In genomic region chr10:45098751-45099150, GRCm38 (mm10) we compare ENCODE assay signal across 8 mouse cellular contexts. TPM values are rescaled to one million over a fixed set of nuclear protein-coding genes. Genes with fewer than 3 reads are reported as not detected.
DNase-seq lines count a peak whose midpoint lies in the region; ATAC-seq and TF ChIP-seq lines count a peak whose summit lies in the region.

No protein-coding gene starts in this region.

- no peak overlapping the region for H3K4me3 ChIP-seq in kidney, embryonic 15.5 days (replicated peaks)
- H3K4me3 ChIP-seq in stomach, postnatal 0 days (ENCODE audit: low read depth, low read length): no peak overlapping the region

- H3K9me3 ChIP-seq in kidney, embryonic 15.5 days (replicated peaks): no peaks in the 10 kb centered on the region
- H3K9me3 ChIP-seq in stomach, postnatal 0 days (ENCODE audit: control insufficient read depth, low read length): no peaks in the 10 kb centered on the region

- TF ChIP-seq EP300 in stomach, postnatal 0 days (optimal IDR thresholded peaks at IDR 0.05): no peak

- TF ChIP-seq CTCF in stomach, postnatal 0 days (IDR thresholded peaks at IDR 0.05; ENCODE audit: low read depth): peak; percentile 61

- no peak overlapping the region for H3K9ac ChIP-seq in kidney, embryonic 15.5 days
- no peak overlapping the region for H3K9ac ChIP-seq in stomach, postnatal 0 days (ENCODE audit: low read length)

- H3K27me3 ChIP-seq in kidney, embryonic 15.5 days: no peaks in the 10 kb centered on the region
- no peaks in the 10 kb centered on the region for H3K27me3 ChIP-seq in stomach, postnatal 0 days (ENCODE audit: control insufficient read depth, insufficient read depth, low read length)

- no peak overlapping the region for H3K27ac ChIP-seq in kidney, embryonic 15.5 days
- H3K27ac ChIP-seq in stomach, postnatal 0 days (replicated peaks): no peak overlapping the region

- H3K36me3 ChIP-seq in kidney, embryonic 15.5 days: peaks cover 73% of the 10 kb centered on the region
- H3K36me3 ChIP-seq in stomach, postnatal 0 days (ENCODE audit: control insufficient read depth, insufficient read depth, low read length): 0 out of 2 replicates have a peak, but pooled peaks cover 3% of the 10 kb centered on the region

- 87% methylated on average over 2 of the region's 2 CpGs for WGBS in kidney, embryonic 15.5 days
- WGBS in stomach, postnatal 0 days: 93% methylated on average over 2 of the region's 2 CpGs

- H3K4me2 ChIP-seq in kidney, embryonic 15.5 days: no peak overlapping the region
- no peak overlapping the region for H3K4me2 ChIP-seq in stomach, postnatal 0 days (replicated peaks; ENCODE audit: low read depth)

- DNase-seq in cerebellum, postnatal 10 days: peak; percentile 48 to 51
- no peak for DNase-seq in cerebellum, adult 18-20 months
- peak; percentile 66 for DNase-seq in kidney, adult 9 months
- peak; percentile 71 for DNase-seq in R1 (ENCODE audit: low read depth, low spot score)
- DNase-seq in layer of hippocampus, postnatal 10 days (ENCODE audit: low spot score in 2 of 2): peak; percentile 56 to 74
- no peak for DNase-seq in stomach, postnatal 0 days (ENCODE audit: low spot score)
- DNase-seq in yolk sac, embryonic 10.5 days (ENCODE audit: low spot score): no peak

- peaks cover 6% of the 10 kb centered on the region for H3K4me1 ChIP-seq in kidney, embryonic 15.5 days
- H3K4me1 ChIP-seq in stomach, postnatal 0 days (replicated peaks; ENCODE audit: control insufficient read depth, insufficient read depth): no peaks in the 10 kb centered on the region

- ATAC-seq in kidney, embryonic 15.5 days (replicated peaks; ENCODE audit: low FRiP score): no peak
- no peak for ATAC-seq in stomach, postnatal 0 days (ENCODE audit: low FRiP score, low TSS enrichment)

RNA-seq across cellular contexts. Expression of gene Prep, which starts 31.7 kb away (rescaled TPM):
- 24.8 and 25.5 TPM in 2 replicates for polyA plus RNA-seq in kidney, embryonic 15.5 days (2015; fragmentation: Nextera tagmentation; extraction: Ambion mirVana)
- total RNA-seq in layer of hippocampus, postnatal 10 days (2021): 10 to 100 TPM; 16.9 to 19.5 TPM
- 10.8 and 11.3 TPM in 2 replicates for polyA plus RNA-seq in stomach, postnatal 0 days (2015; fragmentation: Nextera tagmentation; extraction: Ambion mirVana)

Comparison
In these comparisons a context has a peak if more than half of its experiments do, and no peak if none do; other contexts are left out.
1. DNase-seq: peak in cerebellum, postnatal 10 days (2 of 2), kidney, adult 9 months (single experiment), R1 (single experiment) and layer of hippocampus, postnatal 10 days (2 of 2); none in cerebellum, adult 18-20 months (0 of 2), stomach, postnatal 0 days (single experiment) and yolk sac, embryonic 10.5 days (single experiment).